Mouse (Mus musculus) bone marrow macrophage, adult 2 months (primary cell): ENCODE results near the gene Qpct.

Experiments
- CTCF ChIP-seq: IDR thresholded peaks from 2 replicates; pipeline ENCODE4 v1.5.1; 2012; ENCODE audit warnings: low read depth, mild to moderate bottlenecking, low read length, moderate library complexity
- POLR2A ChIP-seq: IDR thresholded peaks from 2 replicates; pipeline ENCODE4 v1.6.1; 2012; ENCODE audit warnings: mild to moderate bottlenecking, low read depth, low read length, borderline replicate concordance

DNA sequence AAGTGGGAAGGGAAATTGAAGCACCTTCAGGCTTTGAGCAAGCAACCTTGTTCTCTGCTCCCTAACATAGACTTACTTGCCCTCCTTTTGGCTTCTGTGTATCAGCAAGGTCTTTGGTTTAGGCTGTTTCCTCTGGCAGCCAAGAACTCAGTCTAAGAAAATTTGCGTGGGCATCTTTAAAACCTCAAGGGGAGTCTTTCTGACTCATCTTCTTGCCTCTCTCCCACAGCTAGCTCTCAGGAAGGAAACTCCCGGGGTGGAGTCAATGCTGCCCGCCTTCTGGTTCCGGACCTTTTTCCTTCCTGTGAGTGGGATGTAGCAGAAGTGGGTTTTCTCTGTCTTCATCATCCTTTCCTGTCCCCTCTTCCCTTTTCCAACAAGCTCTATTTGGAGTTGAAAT, 48.2 kb downstream of the Qpct start:
- TF ChIP-seq CTCF (no peak), POLR2A (no peak)
